Mouse (Mus musculus) limb, embryonic 10.5 days (tissue): Measurements from ENCODE around the gene Sh2d3c. TPM values are rescaled to one million over a fixed set of nuclear protein-coding genes. Genes with fewer than 3 reads are reported as not detected.

ENCODE experiments used
- DNase-seq: peaks from one replicate; pipeline ENCODE4 v3.0.0-alpha.2; 2017; ENCODE audit warnings: low spot score
- H3K27ac ChIP-seq: fragments of 300-500 bp; sonication (generic); 2 replicates; pipeline ENCODE4 v1.5.1; 2016; ENCODE audit warnings: mild to moderate bottlenecking
- H3K27me3 ChIP-seq: fragments of 300-500 bp; sonication (generic); 2 replicates; pipeline ENCODE4 v1.6.1; 2016; ENCODE audit warnings: low read depth, mild to moderate bottlenecking; ENCODE audit not compliant: poor library complexity, severe bottlenecking
- H3K36me3 ChIP-seq: fragments of 300-500 bp; sonication (generic); 2 replicates; pipeline ENCODE4 v1.6.1; 2016; ENCODE audit warnings: mild to moderate bottlenecking, moderate library complexity
- H3K4me1 ChIP-seq: fragments of 300-500 bp; sonication (generic); 2 replicates; pipeline ENCODE4 v1.6.1; 2016
- H3K4me3 ChIP-seq: fragments of 300-500 bp; sonication (generic); 2 replicates; pipeline ENCODE4 v1.5.1; 2016; ENCODE audit warnings: mild to moderate bottlenecking, moderate library complexity
- H3K9me3 ChIP-seq: fragments of 300-500 bp; sonication (generic); replicated peaks from 2 replicates; pipeline ENCODE4 v1.6.1; 2016; ENCODE audit warnings: mild to moderate bottlenecking
- WGBS: fragments of 180-500 bp; shearing (Covaris S2); methylation state at CpG from one replicate; pipeline ENCODE4 v1.1.7; 2016; 5-methylcytosine and 5-hydroxymethylcytosine counted together
- microRNA counts: library from miRNA; unstranded; fragments of <30 nt; microRNA quantifications from one replicate; lab custom pipeline; 2017
- microRNA-seq: library from miRNA; unstranded; fragments of <30 nt; microRNA quantifications from one replicate; pipeline ENCODE4, GENCODE M21; 2017
- polyA plus RNA-seq: library from polyadenylated mRNA; unstranded; fragments of >200 nt; fragmentation: Nextera tagmentation; extraction: Ambion mirVana; gene quantifications from 2 replicates; pipeline ENCODE4 v1.2.1, GENCODE M21; 2016

Gene Sh2d3c
- polyA plus RNA-seq, 1 experiment from 2014 or later = 20.9 TPM

- Histone ChIP-seq H3K4me1 (0 out of 2 replicates have a peak, but pooled peaks cover 9% of the 10 kb centered on the region), H3K4me3 (no peak overlapping the region), H3K27me3 (no peaks in the 10 kb centered on the region), H3K9me3 (no peaks in the 10 kb centered on the region), H3K36me3 (peaks cover 40% of the 10 kb centered on the region), H3K27ac (0 out of 2 replicates have a peak overlapping the region, but pooled peaks have one; percentile 26)
- DNase-seq = no peak
- WGBS = 66% methylated on average over 10 of the region's 10 CpGs
Observed at GRCm38 (mm10) chr2:32798251-32798962, 77.6 kb downstream of the Sh2d3c start.

MicroRNAs encoded within 50 kb of the gene (microRNA counts, 519-probe panel; counts per million panel counts)
- 684 counts per million, percentile 72 among the panel's probes with 10 or more counts for microRNA mmu-miR-2861 (lab: Ali Mortazavi, UCI)

Small RNA genes within 50 kb of the gene (microRNA-seq; reads per million reads assigned to microRNA genes)
- gene Gm47291 (not detected), gene Mir2861 (not detected), gene Mir3960 (not detected), gene Mir8093 (not detected)

Other genes with a start within 250 kb of the Sh2d3c start
- gene Fam102a, start 185.7 kb upstream of the Sh2d3c start, polyA plus RNA-seq = 12.0 and 14.0 TPM in 2 replicates
- gene Dpm2, start 150.2 kb upstream of the Sh2d3c start, polyA plus RNA-seq = 104 and 109 TPM in 2 replicates
- 1.0 and 2.7 TPM in 2 replicates for gene Pip5kl1, start 146.3 kb upstream of the Sh2d3c start, polyA plus RNA-seq
- 0.24 TPM in 1 of 2 replicates, not detected in the other for gene 9430097D07Rik, start 145.4 kb upstream of the Sh2d3c start, polyA plus RNA-seq
- 26.0 and 26.1 TPM in 2 replicates for gene St6galnac4, start 134.0 kb upstream of the Sh2d3c start, polyA plus RNA-seq
- 11.8 and 16.7 TPM in 2 replicates for gene St6galnac6, start 121.3 kb upstream of the Sh2d3c start, polyA plus RNA-seq
- 21.6 and 35.7 TPM in 2 replicates for gene Ak1, start 99.3 kb upstream of the Sh2d3c start, polyA plus RNA-seq
- gene Eng, start 74.5 kb upstream of the Sh2d3c start, polyA plus RNA-seq = 27.9 and 28.5 TPM in 2 replicates
- 31.6 and 35.4 TPM in 2 replicates for gene Fpgs, start 16.9 kb upstream of the Sh2d3c start, polyA plus RNA-seq
- 156 and 160 TPM in 2 replicates for gene Cdk9, start 8.0 kb upstream of the Sh2d3c start, polyA plus RNA-seq
- gene 6330409D20Rik, start 20.0 kb downstream of the Sh2d3c start, polyA plus RNA-seq = 0.14 TPM in 1 of 2 replicates, not detected in the other
- gene Tor2a, start 36.2 kb downstream of the Sh2d3c start, polyA plus RNA-seq = 52.9 and 61.1 TPM in 2 replicates
- 0.23 and 0.38 TPM in 2 replicates for gene Ttc16, start 54.6 kb downstream of the Sh2d3c start, polyA plus RNA-seq
- 5.3 and 5.6 TPM in 2 replicates for gene Ptrh1, start 54.7 kb downstream of the Sh2d3c start, polyA plus RNA-seq
- 0.26 and 1.3 TPM in 2 replicates for gene Cfap157, start 63.4 kb downstream of the Sh2d3c start, polyA plus RNA-seq
- 10.9 and 12.9 TPM in 2 replicates for gene Stxbp1, start 126.2 kb downstream of the Sh2d3c start, polyA plus RNA-seq
- gene Fam129b, start 155.1 kb downstream of the Sh2d3c start, polyA plus RNA-seq = 40.9 and 47.9 TPM in 2 replicates
- 194 and 232 TPM in 2 replicates for gene Rpl12, start 240.5 kb downstream of the Sh2d3c start, polyA plus RNA-seq
- 5.3 and 7.5 TPM in 2 replicates for gene Lrsam1, start 240.6 kb downstream of the Sh2d3c start, polyA plus RNA-seq